Mouse (Mus musculus) gastrocnemius, adult 2 months (tissue): ENCODE measurements around the gene Auts2. TPM values are rescaled to one million over a fixed set of nuclear protein-coding genes. Genes with fewer than 3 reads are reported as not detected.
A peak's percentile ranks its signal among the peaks of the same experiment; 100 is the strongest.

ENCODE experiments used
- DNase-seq: peaks from one replicate; pipeline ENCODE4 v3.0.0; 2022
- H3K27ac ChIP-seq: fragments of 200-600 bp; 2 replicates; pipeline ENCODE4 v1.8.1; 2022; ENCODE audit warnings: mild to moderate bottlenecking
- H3K4me3 ChIP-seq: fragments of 200-600 bp; 2 replicates; pipeline ENCODE4 v1.8.1; 2022; ENCODE audit warnings: mild to moderate bottlenecking, moderate library complexity
- CTCF ChIP-seq: fragments of 200-600 bp; IDR thresholded peaks from 2 replicates; pipeline ENCODE4 v1.8.1; 2022; ENCODE audit warnings: antibody characterized with exemption, mild to moderate bottlenecking, moderate library complexity
- intact Hi-C: fragments of 180-260 bp; cut with DNase I; formaldehyde crosslinking; loops from one replicate; pipeline ENCODE4 v1.15.1; 2025
- total RNA-seq, 2 experiments: library from RNA; stranded (reverse); gene quantifications; 2 replicates each; pipeline ENCODE4 v1.2.3; 2021

Auts2 gene
- total RNA-seq, 2 experiments from 2014 or later = 13.0 to 31.1 TPM

DNA sequence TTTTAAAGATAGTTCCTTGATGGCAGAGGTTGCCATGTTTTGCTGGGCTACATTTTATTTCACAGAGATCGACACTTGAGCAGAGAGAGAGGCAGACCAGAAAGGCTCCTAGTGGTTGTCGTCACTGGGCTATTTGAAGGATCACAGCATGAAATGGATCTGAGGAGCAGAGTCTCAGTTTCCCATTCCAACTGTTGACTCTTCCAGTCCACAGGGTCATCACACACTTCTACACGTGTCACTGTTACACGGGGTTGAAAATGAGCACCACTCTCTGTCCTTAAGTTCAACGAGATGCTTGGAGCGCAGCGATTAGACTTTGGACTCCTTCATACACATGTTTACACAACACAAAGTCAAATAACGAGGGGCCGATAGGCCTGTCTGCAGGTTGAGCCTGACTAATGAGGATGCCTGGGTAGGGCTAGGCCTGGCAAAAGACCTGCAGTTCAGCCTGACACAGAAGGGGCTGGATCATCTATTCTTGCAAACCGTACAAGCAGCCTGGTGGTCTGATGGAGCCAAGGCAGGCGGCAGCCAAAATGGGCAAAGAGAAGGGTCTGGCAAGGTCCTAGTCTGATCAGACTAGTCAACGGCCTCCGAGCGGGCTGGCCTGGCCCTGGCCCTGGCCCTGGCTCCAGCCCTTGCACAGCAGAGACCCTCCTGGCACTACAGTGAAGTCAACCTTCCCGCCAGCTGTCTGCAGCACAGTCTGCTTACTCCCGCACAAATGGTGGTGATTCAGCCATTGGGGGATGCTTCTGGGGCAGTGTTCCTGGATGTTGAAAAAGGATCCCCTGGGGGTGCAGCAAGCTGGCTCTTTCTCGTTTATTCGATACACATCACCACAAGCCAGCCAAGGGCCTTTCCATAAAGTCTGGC, 969.6 kb downstream of the Auts2 start:
- Histone ChIP-seq H3K4me3 (peak overlapping the region; percentile 33), H3K27ac (peak overlapping the region; percentile 89)
- peak; percentile 68 for DNase-seq
- no peak for TF ChIP-seq CTCF
- intact Hi-C loops = no loop called here

DNA sequence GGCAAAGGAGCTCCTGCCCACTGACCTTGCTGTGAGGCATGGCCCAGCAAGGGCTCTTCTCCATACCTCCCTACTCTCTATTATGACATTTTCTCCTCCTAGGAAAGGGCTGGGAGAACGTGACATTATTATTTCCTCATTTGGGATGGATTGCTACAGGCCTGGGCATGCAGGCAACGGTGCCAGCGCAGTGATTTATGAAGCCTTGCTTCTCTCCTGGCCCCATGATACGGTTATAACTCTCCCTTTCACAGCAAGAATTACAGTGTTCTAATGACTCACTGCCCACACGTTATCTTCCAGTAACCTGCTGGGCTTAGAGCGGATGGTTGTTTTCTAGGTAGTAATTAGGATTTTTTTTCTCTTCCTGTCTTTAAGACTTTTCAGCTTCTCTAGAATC, 977.1 kb downstream of the Auts2 start:
- no peak for TF ChIP-seq CTCF
- intact Hi-C loops = no loop called here
- DNase-seq = no peak
- Histone ChIP-seq H3K4me3 (no peak overlapping the region), H3K27ac (no peak overlapping the region)

DNA sequence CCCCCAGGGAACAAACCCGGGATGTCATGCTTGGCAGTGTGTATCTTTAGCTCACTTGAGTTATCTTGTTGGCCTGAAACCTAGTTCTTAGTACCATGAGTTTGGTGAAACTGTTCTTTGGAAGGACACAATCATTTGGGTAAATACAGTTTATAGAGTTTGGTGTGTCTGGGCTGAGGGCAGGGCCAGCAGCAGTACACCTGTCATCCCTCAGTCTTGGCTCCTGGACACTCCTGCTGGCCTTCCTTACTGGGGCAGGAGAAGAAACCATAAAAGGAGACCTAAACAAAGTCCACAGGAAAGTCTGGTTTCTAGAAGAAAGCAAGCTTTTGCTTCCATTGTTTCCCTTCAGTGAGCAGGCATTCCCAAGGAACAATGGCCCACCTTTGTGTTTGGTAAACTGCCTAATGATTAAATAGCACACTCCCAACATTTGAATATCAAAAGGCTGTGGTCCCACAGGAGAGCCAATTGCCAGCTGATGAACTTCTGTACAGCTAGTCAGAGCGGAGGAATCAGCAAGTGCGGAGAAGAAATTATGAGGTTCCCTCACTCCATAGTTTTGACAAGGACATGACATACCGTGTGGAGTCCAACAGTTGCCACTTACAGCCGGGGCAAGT, 979.4 kb downstream of the Auts2 start:
- DNase-seq = no peak
- H3K27ac ChIP-seq = no peak overlapping the region
- intact Hi-C loops = no loop called here
- no peak for TF ChIP-seq CTCF
- H3K4me3 ChIP-seq = no peak overlapping the region

DNA sequence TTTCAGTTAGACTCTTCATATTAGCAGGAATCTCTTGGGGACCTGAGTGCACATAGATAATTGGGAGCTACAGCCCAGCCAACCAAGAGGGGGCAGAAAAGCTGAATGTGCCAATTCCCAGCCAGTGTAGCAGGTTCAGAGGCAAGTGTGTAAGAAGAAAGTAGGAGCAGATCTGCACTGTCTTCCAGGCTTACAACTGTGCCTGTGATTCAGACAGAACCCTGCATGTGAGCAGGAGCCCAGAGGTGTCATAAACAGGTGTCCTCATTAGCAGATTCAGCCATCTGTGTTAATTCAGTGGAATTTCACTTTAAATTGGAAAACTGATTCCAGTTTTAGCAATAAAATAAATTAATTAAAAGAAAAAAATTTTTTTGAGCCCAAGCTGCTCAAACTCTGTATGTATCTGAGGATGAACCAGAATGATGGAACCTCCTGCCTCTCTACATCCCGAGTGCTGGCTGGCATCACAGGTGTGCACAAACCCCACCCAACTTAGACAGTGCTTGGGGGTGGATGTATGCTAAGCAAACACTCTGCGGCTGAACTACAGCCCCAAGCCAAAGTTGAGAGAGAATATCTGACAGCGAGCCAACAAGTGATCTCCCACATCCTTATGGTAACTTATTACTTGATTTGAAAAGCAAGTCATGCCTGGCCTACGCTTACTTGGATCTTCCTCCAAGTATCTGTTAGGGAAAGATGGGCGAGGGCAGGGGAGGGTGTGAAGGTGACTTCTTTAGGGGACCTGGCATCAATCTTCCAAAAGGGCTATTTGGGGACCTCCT, 982.2 kb downstream of the Auts2 start:
- no peak overlapping the region for H3K4me3 ChIP-seq
- intact Hi-C loops = no loop called here

DNA sequence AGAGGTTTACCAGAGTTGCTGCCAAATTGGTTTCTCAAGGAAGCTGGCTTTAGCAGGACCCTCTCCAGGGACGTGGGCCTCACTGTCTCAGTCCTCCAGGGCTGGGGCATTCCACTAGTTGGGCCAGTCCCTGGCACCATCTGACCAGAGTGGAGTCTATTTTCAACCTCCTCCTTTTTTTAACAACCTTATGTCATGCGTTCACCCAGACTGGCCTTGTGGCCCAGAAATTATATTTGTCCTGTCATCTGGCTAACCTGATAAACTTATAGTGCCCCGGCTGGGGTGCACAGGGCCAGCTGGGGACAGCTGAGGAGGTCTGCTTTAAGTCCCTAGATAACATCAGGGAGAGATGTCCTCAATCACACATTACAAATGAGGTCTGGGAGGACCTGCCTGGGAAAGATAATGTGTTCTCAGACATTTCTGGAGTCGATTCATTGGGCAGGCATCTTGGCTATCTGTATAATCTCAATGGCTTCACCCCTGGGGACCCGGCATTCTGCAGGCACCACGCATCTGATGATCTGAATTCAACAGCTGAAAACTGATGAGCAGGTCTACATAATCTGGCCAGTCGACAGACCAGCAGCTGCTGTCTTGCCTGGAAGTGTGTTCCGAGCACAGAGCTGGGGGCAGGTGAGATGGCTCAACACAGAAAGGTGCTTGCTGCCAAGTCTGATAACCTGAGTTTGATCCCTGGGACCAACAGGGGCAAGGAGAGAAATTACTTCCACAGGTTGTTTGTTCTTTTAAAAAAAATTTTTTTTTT, 984.6 kb downstream of the Auts2 start:
- TF ChIP-seq CTCF = no peak
- intact Hi-C loops = loop anchor here (5.0 kb wide), 1 partner anchor 89 kb away; no protein-coding TSS in a partner anchor
- H3K27ac ChIP-seq = peak overlapping the region; percentile 87
- H3K4me3 ChIP-seq = peak overlapping the region; percentile 61
- peak; percentile 77 for DNase-seq

More for the DNA sequence above, 982.2 kb downstream of the Auts2 start:
- DNase-seq = no peak
- no peak overlapping the region for H3K27ac ChIP-seq
- TF ChIP-seq CTCF = no peak

DNA sequence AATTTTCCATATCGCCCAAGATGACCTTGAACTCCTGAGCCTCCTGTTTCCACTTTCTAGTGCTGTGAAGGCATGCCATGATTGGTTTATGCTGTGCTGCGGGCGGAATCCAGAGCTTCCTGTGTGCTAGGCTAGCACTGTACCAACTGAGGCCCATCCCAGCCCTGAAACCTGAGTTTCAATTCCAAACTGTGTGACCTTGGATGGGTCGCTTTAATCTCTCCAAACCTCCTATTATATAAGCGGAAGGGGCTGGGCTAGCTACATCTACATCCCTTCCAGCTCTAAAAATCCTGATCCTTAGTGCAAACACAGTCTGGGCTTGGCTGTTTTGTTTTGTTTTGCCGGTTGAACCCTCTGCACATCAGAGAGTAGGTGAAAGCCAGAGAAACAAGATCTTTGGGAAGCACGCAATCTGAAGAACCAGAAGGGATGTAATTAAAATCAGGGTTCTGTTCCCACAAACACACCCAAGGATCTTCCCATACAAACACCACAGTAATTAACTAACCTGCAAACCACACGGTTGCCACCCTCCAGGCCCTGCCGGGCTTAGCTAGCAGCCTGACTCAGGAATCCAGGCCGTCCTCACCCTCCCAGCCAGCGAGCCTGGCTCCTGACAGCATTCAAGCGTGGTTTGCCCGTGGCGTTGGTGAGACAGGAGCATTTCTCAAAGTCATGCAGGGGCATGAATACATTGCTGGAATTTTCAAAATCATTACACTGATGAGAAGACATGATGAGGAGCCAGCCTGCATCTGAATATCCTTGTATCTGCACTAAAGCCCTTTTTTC, 985.4 kb downstream of the Auts2 start:
- no peak for TF ChIP-seq CTCF
- Histone ChIP-seq H3K27ac (peak overlapping the region; percentile 87), H3K4me3 (peak overlapping the region; percentile 61)
- intact Hi-C loops = loop anchor here (5.0 kb wide), 1 partner anchor 90 kb away; no protein-coding TSS in a partner anchor
- DNase-seq = peak; percentile 59

DNA sequence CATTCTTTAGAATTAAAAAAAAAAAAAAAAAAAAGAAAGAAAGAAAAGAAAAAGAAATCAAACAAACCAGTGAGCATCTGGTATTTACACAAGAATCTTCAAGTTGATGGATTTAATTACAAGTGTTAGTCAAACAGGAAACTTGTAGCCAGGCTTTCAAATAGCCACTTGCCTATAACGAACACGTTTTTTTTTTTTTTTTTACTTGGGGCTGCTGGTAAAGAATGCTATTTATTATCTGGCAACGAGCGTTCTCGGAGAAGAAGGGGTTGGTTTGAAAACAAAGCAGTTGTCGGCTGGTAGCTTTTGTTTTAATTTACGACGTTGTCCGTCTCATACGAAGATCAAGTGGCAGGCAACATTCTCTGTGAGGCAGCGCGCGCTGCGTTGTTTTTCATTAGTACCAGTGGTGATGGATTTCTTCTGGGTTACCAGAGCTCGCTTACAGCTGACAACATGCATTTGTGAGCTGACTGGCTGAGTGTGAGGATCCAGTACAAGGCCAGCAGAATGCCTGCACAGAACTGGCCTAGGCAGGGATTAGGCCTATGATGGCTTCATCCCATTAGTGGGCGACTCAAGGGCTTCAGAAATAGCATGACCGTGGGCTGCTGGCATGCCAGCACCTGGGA, 994.1 kb downstream of the Auts2 start:
- intact Hi-C loops = no loop called here
- Histone ChIP-seq H3K4me3 (no peak overlapping the region), H3K27ac (peak overlapping the region; percentile 57)
- peak; percentile 39 for DNase-seq
- no peak for TF ChIP-seq CTCF

DNA sequence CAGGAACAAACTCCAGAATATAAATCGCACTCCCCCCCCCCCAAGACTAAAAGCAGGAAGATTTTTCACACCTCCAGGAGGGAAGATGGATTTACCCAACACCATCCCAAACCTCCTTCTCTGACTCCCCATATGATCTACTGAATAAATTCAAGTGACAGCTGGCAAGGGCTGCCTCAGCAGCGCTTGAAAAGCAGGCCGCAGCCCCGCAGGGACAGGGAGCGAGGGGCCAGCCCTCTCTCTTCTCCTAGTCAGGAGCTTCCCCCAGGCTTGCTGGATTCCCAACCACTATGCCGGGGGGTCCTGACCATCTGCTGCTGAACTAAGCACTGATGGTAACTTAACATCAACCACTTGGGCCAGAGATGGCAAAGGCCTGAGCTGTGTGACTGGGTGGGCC, 995.2 kb downstream of the Auts2 start:
- H3K4me3 ChIP-seq = no peak overlapping the region
- no peak for DNase-seq
- intact Hi-C loops = no loop called here
- H3K27ac ChIP-seq = no peak overlapping the region
- no peak for TF ChIP-seq CTCF

DNA sequence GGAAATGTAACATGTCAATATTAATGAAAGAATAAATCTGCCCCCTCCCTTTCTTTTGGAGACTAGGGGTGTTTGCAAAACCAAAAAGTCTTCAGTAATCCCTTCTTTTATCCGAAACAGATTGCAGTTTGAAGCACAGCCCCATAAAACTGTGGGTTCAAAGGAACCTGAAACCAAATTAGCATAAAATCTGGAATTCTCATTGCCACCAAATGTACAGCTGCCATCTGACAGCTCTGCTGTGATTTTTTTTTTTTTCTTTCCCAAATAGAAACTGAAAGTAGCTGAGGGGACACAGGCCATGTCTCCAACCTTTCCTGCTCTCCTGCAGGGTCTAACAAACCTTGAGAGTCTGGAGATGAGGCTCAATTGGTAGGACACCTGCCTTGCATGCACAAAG, 996.7 kb downstream of the Auts2 start:
- no peak overlapping the region for H3K27ac ChIP-seq
- intact Hi-C loops = no loop called here
- no peak for DNase-seq
- H3K4me3 ChIP-seq = no peak overlapping the region
- TF ChIP-seq CTCF = no peak

DNA sequence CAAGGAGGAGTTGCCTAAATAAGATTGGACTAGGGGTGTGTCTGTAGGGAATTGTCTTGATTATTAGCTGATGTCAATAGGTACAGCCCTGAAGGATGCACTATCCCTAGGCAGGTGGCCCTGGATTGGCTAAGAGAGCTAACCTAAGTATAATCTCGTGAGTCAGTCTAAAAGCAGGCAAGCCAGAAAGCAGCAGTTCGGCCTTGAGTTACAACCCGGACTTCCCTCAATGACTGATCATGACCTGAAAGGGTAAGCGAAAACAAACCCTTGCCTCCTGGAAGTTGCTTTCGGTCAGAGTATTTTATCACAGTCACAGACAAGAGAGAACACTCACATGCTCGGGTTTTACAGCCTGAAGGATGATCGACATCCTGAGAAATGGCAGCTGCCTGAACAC, 998.8 kb downstream of the Auts2 start:
- DNase-seq = no peak
- Histone ChIP-seq H3K4me3 (no peak overlapping the region), H3K27ac (no peak overlapping the region)
- intact Hi-C loops = no loop called here
- TF ChIP-seq CTCF = no peak
